Mouse (Mus musculus) heart, postnatal 0 days (tissue): ENCODE data around the gene Adam8. TPM values are rescaled to one million over a fixed set of nuclear protein-coding genes. Genes with fewer than 3 reads are reported as not detected.

Experiments used
- ATAC-seq: fragments of 200-750 bp; cut with Nextera tagmentation; 2 replicates; pipeline ENCODE4 v1.8.0; 2017; ENCODE audit warnings: low read depth, moderate number of reproducible peaks, moderate library complexity; ENCODE audit not compliant: insufficient read depth
- DNase-seq: peaks from one replicate; pipeline ENCODE4 v3.0.0-alpha.2; 2016; ENCODE audit warnings: low spot score
- H3K27ac ChIP-seq: fragments of 300-500 bp; sonication (generic); 2 replicates; pipeline ENCODE4 v1.5.1; 2014; ENCODE audit warnings: low read depth, mild to moderate bottlenecking
- H3K27me3 ChIP-seq: fragments of 300-500 bp; sonication (generic); 2 replicates; pipeline ENCODE4 v1.6.1; 2014; ENCODE audit warnings: low read length, mixed read lengths; ENCODE audit not compliant: control insufficient read depth, insufficient read depth
- H3K36me3 ChIP-seq: fragments of 300-500 bp; sonication (generic); replicated peaks from 2 replicates; pipeline ENCODE4 v1.6.1; 2014; ENCODE audit warnings: low read length, mixed read lengths; ENCODE audit not compliant: control insufficient read depth, insufficient read depth
- H3K4me1 ChIP-seq: fragments of 300-500 bp; sonication (generic); 2 replicates; pipeline ENCODE4 v1.6.1; 2014; ENCODE audit warnings: antibody characterized with exemption; ENCODE audit not compliant: control insufficient read depth, insufficient read depth
- H3K4me2 ChIP-seq: fragments of 300-500 bp; sonication (generic); 2 replicates; pipeline ENCODE4 v1.6.1; 2014; ENCODE audit warnings: low read depth, mild to moderate bottlenecking, low read length, moderate library complexity
- H3K4me3 ChIP-seq: fragments of 300-500 bp; sonication (generic); 2 replicates; pipeline ENCODE4 v1.5.1; 2014; ENCODE audit warnings: low read depth, low read length
- H3K9ac ChIP-seq: fragments of 300-500 bp; sonication (generic); replicated peaks from 2 replicates; pipeline ENCODE4 v1.6.1; 2014; ENCODE audit warnings: low read depth, low read length, mixed read lengths
- H3K9me3 ChIP-seq: fragments of 300-500 bp; sonication (generic); replicated peaks from 2 replicates; pipeline ENCODE4 v1.6.1; 2016; ENCODE audit warnings: low read length; ENCODE audit not compliant: control insufficient read depth
- CTCF ChIP-seq: IDR thresholded peaks from 2 replicates; pipeline ENCODE4 v1.5.1; 2016; ENCODE audit warnings: antibody characterized with exemption, control low read depth, low read depth
- EP300 ChIP-seq: IDR thresholded peaks from 2 replicates; pipeline ENCODE4 v1.6.1; 2016; ENCODE audit warnings: antibody characterized with exemption, low read depth
- WGBS: fragments of 180-500 bp; shearing (Covaris S2); extraction: QIAGEN DNeasy Blood & Tissue Kit; methylation state at CpG from one replicate; pipeline ENCODE4 v1.1.7; 2014; 5-methylcytosine and 5-hydroxymethylcytosine counted together
- polyA plus RNA-seq: library from polyadenylated mRNA; unstranded; fragments of >200 nt; fragmentation: Nextera tagmentation; extraction: Ambion mirVana; gene quantifications from 2 replicates; pipeline ENCODE4 v1.2.1, GENCODE M21; 2015
- total RNA-seq: library from RNA; depleted of rRNA; stranded (reverse); fragments of >200 nt; gene quantifications from 2 replicates; pipeline ENCODE4 v1.2.3, GENCODE M21; 2014; ENCODE audit warnings: low replicate concordance

The Adam8 gene
- total and polyA plus RNA-seq, 2 experiments from 2014 or later = 0.31 to 83.4 TPM

- 91% methylated on average over 10 of the region's 10 CpGs for WGBS
- no peak for ATAC-seq
- TF ChIP-seq CTCF (no peak), EP300 (no peak)
- Histone ChIP-seq H3K4me1 (peaks cover 10% of the 10 kb centered on the region; the same call in 1 of the 2 replicates), H3K36me3 (peaks cover 59% of the 10 kb centered on the region), H3K9ac (no peak overlapping the region), H3K27me3 (no peaks in the 10 kb centered on the region), H3K4me3 (no peak overlapping the region), H3K4me2 (no peak overlapping the region), H3K27ac (no peak overlapping the region), H3K9me3 (no peaks in the 10 kb centered on the region)
- DNase-seq = no peak
Observed at GRCm38 (mm10) chr7:140032366-140032765, 40.0 kb upstream of the Adam8 start.

- H3K4me1 ChIP-seq = peaks cover 4% of the 10 kb centered on the region; the same call in 1 of the 2 replicates
- peaks cover 58% of the 10 kb centered on the region for H3K36me3 ChIP-seq
- H3K4me2 ChIP-seq = no peak overlapping the region
- DNase-seq (no peak), ATAC-seq (no peak)
- H3K27me3 ChIP-seq = no peaks in the 10 kb centered on the region
- TF ChIP-seq CTCF = no peak
- TF ChIP-seq EP300 = no peak
- WGBS = 92% methylated on average over 12 of the region's 12 CpGs
- H3K9ac ChIP-seq = no peak overlapping the region
- H3K27ac ChIP-seq = no peak overlapping the region
- no peaks in the 10 kb centered on the region for H3K9me3 ChIP-seq
- H3K4me3 ChIP-seq = no peak overlapping the region
Observed at GRCm38 (mm10) chr7:140031771-140032170, 39.4 kb upstream of the Adam8 start.

GRCm38 (mm10) chr7:140011336-140011735 is 19.0 kb upstream of the Adam8 start:
- 95% methylated on average over 17 of the region's 17 CpGs for WGBS
- H3K27ac ChIP-seq = no peak overlapping the region
- ATAC-seq = no peak

GRCm38 (mm10) chr7:140007781-140008180 is 15.4 kb upstream of the Adam8 start:
- no peak for ATAC-seq
- WGBS = 88% methylated on average over 9 of the region's 9 CpGs
- no peak for TF ChIP-seq EP300
- TF ChIP-seq CTCF = no peak
- Histone ChIP-seq H3K36me3 (peaks cover 54% of the 10 kb centered on the region), H3K27ac (no peak overlapping the region), H3K4me3 (no peak overlapping the region), H3K9ac (no peak overlapping the region), H3K9me3 (no peaks in the 10 kb centered on the region), H3K27me3 (no peaks in the 10 kb centered on the region), H3K4me2 (no peak overlapping the region), H3K4me1 (no peaks in the 10 kb centered on the region)
- DNase-seq = no peak

More at GRCm38 (mm10) chr7:140011336-140011735, 19.0 kb upstream of the Adam8 start:
- no peaks in the 10 kb centered on the region for H3K27me3 ChIP-seq
- no peak for DNase-seq
- H3K4me2 ChIP-seq = no peak overlapping the region
- TF ChIP-seq EP300 (no peak), CTCF (no peak)
- H3K36me3 ChIP-seq = peaks cover 27% of the 10 kb centered on the region
- H3K9ac ChIP-seq = no peak overlapping the region
- no peaks in the 10 kb centered on the region for H3K9me3 ChIP-seq
- no peak overlapping the region for H3K4me3 ChIP-seq
- no peaks in the 10 kb centered on the region for H3K4me1 ChIP-seq

- 77% methylated on average over 9 of the region's 9 CpGs for WGBS
- no peak for TF ChIP-seq CTCF
- no peak for TF ChIP-seq EP300
- no peaks in the 10 kb centered on the region for H3K9me3 ChIP-seq
- H3K27ac ChIP-seq = no peak overlapping the region
- no peak for ATAC-seq
- peaks cover 60% of the 10 kb centered on the region for H3K36me3 ChIP-seq
- H3K9ac ChIP-seq = no peak overlapping the region
- no peak for DNase-seq
- H3K27me3 ChIP-seq = no peaks in the 10 kb centered on the region
- H3K4me2 ChIP-seq = no peak overlapping the region
- H3K4me1 ChIP-seq = no peaks in the 10 kb centered on the region
- no peak overlapping the region for H3K4me3 ChIP-seq
Observed at GRCm38 (mm10) chr7:140006861-140007611, 14.7 kb upstream of the Adam8 start.

GRCm38 (mm10) chr7:140004666-140005065 is 12.3 kb upstream of the Adam8 start:
- ATAC-seq (no peak), DNase-seq (no peak)
- Histone ChIP-seq H3K4me1 (no peaks in the 10 kb centered on the region), H3K27ac (no peak overlapping the region), H3K36me3 (peaks cover 70% of the 10 kb centered on the region), H3K27me3 (no peaks in the 10 kb centered on the region), H3K4me2 (no peak overlapping the region), H3K4me3 (no peak overlapping the region), H3K9me3 (no peaks in the 10 kb centered on the region), H3K9ac (no peak overlapping the region)
- TF ChIP-seq CTCF (no peak), EP300 (no peak)
- 87% methylated on average over 8 of the region's 8 CpGs for WGBS
